Mouse (Mus musculus): ENCODE measurements around the gene Ppp1r13b.

DNA sequence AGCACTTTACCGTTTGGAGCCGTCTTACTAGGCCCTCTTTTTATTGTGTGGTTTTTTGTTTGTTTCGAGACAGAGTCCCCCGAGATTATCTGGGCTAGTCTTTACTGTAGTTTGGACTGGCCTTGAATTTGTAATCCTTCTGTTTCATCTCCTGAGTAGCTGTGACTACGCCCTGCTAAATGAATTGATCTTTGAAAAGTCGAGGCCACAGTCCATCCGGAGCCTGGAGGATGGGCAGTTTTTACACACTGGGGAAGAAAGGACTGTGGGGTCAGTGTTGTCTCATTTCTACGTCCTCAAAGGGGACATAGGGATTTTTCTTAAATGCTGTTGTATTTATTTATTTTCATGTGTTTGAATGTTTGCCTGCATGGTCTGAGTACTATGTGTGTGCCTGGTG is 89.9 kb downstream of the Ppp1r13b start:
- TF ChIP-seq GATA1 (IDR thresholded peaks at IDR 0.05; ENCODE audit: low read length) (no peak), TAL1 (IDR thresholded peaks at IDR 0.05; ENCODE audit: low read length) (no peak)
